Mouse (Mus musculus) stomach, postnatal 0 days (tissue): ENCODE measurements around the gene Otop3.

Experiments used
- CTCF ChIP-seq: IDR thresholded peaks from 2 replicates; pipeline ENCODE4 v1.5.1; 2016; ENCODE audit warnings: antibody characterized with exemption, low read depth, mild to moderate bottlenecking, moderate library complexity
- EP300 ChIP-seq: optimal IDR thresholded peaks from 2 replicates; pipeline ENCODE3; 2016; ENCODE audit warnings: antibody characterized with exemption

GRCm38 (mm10) chr11:115323354-115323753 lies 11.2 kb upstream of the Otop3 start:
- no peak for TF ChIP-seq CTCF
- no peak for TF ChIP-seq EP300
